Mouse (Mus musculus): ENCODE measurements around the gene Teddm1a.
A peak's percentile ranks its signal among the peaks of the same experiment; 100 is the strongest.
"Not testable (repeated sequence)": the region's sequence is repeated elsewhere in the genome, so short reads cannot be mapped to it uniquely, and the experiment has no call there.

The Teddm1a gene

DNA sequence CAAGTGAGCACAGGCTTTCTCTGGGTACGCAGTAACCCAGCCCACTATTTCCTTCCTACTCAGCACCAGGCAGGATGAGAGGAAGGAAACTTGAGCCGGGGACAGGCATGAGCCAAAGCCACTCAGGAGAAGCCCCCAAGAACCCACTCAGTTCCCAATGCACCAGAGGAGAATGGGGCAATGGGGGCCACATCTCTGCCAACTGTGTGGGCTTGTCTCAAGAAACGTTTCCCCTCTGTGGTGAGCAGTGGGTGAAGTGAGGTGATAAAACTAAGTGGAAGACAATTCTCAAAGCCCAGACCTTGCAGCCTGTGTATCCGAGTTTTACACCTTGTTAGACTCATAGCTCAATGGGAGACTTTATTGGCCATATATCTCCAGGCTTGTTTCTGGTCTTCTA lies at the start of gene Teddm1a:
TSS of gene Teddm1a (plus strand) at position 301 of the 400 bp plus-strand sequence.
- DNase-seq, result no peak

DNA sequence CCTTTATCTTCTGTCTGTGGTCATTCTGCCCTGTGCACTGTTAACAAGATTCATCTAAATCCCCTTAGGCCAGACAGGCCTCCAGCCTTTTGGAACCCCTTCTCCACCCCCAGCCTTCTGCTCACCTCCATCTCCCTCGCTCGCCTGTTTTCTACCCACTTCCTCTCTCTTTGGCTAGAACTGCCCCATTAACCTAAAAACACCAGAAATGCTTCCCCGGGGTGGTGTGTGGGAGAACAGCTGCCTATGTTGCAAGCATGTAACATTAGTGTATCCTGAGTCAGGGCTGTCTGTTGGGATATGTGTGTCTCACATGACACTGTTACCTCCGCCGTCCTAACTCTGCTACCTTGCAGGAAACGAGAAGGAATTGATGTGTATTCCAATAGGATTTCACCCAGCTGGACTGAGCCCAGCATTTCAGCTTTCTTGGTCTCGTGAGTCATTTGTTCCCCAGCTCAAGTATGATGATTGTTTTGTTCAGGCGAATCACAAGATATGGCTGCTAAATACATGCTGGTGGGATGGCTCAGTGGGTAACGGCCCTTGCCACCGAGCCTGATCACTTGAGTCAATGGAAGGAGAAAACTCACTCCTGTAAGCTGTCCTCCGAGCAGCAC lies 49.3 kb upstream of the Teddm1a start:
- DNase-seq, result no peak

DNA sequence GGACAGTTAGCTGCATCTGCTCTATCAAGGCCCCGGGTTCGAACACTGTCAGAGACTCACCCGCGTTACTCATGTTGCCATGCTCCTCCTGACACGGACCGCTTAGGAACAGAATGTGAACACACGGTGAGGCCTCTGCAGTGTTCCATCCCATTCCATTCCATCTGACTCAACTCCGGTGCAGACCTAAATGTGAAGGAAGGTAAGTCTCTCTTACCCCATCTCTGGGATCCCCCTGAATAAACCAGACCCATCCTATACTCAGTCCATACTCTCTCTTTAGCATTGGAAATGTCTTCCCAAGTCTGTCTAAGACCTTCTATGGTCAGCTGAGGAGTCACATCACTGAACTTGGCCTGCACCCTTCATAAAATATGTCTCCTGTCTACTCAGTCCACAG lies 47.5 kb upstream of the Teddm1a start, which contains the start of gene Rgsl1:
TSS of gene Rgsl1 (minus strand) at position 101 of the 400 bp plus-strand sequence.
- DNase-seq, result no peak

DNA sequence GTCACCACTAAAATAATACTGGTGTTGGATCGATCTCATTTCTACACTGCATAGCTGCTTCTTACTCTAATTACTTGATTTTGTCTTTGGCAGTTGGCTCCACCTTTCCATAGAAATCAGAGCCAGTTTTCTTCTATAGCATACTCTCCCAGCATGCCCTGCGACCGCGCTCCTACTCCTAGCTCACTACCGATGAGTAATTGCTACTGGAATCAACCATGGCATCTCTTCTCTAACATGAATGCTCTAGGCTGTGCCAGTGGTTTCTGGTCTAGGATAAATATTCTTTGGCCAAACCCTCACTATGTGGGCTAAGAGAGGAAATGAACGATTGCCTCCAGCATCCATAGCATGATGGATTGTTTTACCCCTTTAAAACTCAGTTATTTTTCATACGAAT lies 45.1 kb upstream of the Teddm1a start:
- no peak for DNase-seq

DNA sequence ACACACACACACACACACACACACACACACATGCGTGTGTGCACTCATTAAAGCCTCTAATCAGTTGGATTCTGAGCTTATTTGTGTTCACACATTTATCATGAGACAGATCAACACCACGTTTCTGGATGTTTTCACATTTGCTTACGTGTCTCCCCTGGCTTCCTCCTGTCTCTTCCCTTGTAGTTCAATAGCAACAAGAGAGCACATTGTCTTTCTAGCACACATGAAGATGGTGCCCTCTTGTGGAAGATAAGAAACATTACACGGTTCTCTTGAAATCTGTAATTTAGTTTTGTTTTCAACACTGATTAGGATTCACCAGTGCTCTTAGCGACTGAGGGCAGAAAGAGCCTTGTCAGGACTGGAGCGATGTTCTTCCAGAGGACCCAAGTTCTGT lies 44.7 kb upstream of the Teddm1a start:
- DNase-seq, result no peak

DNA sequence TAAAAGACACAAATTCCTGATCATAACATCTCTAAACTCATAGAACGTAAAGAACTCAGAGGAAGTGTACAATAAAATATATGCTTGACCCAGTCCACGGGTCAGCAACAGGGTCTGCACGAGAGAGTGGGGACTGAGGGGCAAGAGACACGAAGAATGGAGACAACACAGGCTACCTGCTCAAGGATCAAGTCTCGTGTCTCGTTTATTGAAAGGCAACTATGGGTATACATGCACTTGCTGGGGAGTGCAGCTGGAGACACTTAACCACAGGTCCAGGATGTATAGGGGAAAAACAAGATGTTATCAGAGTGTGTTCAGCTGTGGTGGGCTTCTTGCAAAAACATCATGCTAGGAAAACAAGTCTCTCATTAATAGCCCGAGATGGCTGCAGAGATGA lies 38.8 kb upstream of the Teddm1a start:
- DNase-seq, result not testable (repeated sequence)

DNA sequence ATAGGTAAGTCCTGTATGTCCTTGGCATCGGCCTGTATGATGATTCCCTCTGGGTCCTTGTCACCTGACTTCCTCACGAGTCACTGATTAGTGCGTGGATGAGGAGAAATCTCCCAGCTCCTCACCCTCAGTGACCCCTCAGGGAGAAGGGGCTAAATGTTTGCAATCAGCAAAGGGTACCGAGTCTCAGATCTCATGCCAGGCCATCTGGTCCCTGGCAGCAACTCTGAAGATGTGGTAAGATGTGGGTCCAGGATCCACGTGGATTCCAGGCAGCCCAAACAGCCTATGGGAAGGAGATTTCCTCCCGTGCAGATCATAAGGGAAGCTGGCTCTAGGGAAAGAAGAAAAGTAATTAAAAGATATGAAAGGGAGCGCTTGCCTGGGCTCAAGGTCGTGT lies 35.6 kb upstream of the Teddm1a start:
- DNase-seq, result no peak

DNA sequence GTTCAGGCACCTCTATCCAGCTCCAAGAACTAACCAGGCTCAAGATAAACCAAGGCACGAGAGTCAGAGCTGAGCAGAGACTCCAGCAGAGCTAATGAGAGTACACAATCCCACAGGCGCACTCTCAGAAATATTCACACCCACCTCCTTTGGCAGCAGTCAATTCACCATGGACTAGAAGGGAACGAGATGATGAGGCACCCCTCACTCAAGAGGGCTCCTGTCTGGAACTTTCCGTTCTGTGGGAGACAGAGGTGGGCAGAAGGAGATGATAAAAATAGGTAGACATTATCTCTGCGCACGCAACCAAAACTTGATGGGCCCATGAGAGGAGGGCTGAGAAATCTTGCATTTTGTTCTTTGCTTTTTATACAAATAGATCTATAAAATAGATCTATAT lies 17.5 kb upstream of the Teddm1a start, which contains the start of gene Teddm1b:
TSS of gene Teddm1b (plus strand) at position 301 of the 400 bp plus-strand sequence.
- no peak for DNase-seq

DNA sequence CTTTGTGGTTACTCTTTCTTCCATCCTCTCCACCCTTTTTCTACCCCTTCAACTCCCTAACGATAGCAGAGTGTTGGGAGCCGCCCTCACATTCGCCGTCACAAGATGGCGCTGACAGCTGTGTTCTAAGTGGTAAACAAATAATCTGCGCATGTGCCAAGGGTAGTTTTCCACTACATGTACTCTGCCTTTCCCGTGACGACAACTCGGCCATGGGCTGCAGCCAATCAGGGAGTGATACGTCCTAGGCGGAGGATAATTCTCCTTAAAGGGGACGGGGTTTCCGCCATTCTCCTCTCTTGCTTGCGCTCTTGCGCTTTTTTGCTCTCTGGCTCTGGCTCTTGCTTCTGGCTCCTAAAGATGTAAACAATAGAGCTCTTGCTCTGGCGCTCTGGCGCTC lies 11.2 kb upstream of the Teddm1a start:
- peak in 1 of 2 experiments; percentile 31 for DNase-seq

DNA sequence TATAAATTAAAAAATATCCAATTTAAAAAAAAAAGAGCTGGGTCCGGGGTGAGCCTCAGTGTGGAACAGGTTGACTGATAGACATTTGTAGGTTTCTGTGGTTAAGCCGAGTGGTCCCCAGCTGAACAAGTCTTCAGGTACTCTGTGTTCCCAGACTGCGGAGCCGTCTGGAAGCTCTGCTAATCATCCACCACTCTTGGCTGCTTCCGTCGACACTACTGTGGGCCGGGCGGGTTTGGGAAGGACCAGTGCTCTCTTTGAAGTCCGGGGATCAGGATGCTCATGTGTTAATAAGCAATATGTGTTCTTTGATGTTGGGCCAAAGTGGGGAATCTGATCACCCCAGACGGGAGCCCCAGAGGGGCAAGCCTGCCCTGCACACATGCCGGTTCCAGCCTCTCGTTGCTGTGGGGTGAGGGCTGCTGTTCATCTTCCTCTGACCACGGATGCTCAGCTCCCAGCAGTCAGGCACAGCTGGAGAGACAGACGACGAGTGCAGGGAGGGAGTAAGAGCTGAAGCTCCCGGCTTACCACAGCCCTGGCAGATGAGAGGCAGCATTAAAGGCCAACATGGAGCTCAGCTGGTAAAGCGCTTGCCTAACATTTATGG lies 5.4 kb upstream of the Teddm1a start:
- DNase-seq, result no peak

DNA sequence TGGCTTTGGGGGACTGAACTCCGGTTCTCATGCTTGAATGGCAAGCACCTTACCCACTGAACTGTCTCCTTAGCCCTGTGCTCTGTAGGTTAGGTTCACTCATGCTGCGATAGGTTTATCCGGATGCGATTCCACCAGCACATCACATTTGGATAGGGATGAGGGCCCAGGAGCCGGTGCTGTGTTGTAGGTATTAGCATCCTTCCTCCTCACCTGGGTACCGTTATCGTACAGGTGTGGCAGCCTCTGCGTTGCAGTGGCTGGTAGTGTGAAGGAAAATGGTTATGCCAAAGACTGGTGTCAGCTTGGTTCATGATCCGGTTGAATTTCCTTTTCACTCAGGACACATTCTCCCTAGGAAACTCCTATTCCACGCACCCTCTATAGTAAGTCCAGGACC lies 1.4 kb upstream of the Teddm1a start:
- DNase-seq, result no peak

DNA sequence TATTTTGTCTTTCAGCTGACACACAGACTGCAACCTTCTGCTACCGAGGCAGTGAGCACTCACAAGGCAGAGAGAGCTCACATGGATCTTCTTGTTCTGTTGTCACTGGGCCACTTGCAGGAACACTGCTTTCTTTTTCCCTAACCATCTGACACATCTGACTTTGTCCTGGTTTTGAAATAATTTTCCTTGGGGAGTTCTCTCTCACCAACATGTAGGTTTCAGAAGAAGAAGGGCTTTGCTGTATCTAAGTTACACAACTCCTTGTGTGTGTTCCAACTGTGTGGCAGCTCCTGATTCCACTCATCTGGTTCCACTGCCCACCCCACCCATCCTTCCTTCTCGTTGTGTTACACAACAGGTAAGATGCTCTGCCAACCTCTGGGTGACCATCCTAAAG lies 2.2 kb downstream of the Teddm1a start:
- DNase-seq, result no peak

DNA sequence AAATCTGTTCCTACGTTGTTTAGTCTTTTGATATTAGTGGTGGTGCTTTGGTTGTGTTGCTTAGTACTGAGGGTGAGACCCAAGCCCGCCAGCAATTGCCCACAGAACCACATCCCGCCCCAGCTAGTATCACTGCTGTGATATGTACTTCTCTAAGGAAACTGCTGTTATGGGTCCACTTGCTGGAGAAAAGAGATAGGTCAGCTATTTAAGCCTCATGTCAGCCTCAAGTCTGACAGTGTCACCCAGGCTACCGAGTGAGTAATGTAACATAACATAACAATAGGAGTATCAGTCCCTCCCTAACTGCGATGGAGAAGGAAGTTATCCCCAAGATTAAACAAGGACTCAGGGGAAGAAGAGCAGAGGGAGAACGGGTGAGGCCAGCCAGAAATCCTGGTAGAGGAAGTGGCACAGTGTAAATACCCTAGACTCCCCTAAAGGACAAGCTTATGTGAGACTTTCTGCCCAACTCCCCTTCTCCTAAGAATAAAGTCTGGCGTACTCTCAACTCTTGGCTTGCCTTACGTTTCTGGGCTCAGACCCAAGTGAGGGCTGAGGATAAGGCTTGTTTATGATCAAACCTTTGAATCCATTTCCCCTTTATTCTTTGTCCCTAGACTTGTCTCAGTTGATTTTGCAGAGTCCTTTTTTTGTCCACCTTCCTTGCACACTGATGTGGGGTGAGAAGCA lies 2.8 kb downstream of the Teddm1a start:
- no peak for DNase-seq

DNA sequence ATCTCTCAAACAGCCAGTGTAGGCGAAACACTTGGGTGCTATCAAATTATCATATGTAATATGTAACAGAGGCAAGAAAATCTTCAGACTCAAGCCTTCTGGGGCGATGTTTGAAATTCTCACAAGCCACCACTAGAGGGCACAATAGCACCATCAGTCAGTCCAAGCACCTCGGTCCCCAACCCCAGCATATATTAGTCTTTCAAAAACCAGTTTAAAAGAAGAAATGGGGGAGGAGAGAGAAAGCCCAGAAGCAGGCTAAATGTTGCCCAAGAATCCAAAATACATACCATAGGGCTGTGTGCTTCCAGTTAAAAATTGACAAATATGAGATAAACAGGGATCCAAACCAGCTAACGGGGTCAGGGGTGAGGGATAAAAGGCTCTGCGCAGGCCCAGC lies 3.4 kb downstream of the Teddm1a start:
- DNase-seq, result peak; percentile 62 to 83

DNA sequence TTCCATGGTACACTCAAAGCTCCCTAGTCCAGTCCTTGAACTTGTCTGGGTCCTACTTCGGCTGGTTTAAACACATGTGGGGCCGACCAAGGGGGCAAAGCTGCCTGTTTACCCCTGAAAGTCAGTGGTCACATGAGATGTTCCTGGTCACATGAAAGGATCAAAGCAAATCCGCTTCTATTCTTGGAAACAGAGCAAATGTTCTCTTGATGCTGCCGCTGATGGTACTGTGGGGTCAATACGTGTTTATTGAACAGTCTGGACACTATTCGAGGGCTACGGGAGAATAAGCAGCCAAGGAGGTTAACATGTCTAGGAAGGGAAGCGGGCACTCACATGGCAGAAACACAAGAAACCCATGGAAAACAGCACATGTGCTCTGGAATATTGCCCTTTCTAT lies 5.7 kb downstream of the Teddm1a start:
- no peak for DNase-seq

DNA sequence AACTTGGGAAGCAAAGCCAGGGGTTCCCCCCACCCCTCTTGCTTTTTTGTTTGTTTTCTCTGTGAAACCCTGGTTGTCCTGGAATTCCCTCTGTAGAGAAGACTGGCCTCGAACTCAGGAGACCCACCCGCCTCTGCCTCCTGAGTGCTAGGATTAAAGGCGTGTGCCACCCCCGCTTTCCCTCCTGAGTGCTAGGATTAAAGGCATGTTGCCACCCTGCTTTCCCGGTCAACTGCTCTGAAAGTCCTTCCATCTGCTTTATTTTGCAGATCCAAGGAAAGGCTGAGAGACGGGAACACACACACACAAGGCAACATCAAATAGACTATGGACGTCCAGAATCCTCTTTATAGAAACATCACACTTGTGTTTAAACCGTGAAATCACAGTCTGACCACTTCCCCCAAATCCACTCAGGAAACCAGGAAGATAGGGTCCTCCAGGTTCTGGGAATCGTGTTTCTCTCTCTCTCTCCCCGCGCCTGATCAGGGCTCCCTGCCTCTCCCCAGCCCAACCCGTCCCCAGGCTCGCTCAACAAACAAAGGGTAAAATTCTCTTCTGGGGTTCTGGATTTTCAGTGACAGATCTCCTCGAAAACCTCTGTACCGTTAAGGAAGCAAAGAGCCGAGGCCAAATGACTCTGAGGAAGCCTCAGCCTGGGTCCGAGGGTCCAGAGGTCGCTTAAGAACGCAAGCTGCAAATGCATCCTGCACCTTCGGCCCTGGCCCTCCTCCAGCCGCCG lies 7.6 kb downstream of the Teddm1a start:
- DNase-seq, result no peak

DNA sequence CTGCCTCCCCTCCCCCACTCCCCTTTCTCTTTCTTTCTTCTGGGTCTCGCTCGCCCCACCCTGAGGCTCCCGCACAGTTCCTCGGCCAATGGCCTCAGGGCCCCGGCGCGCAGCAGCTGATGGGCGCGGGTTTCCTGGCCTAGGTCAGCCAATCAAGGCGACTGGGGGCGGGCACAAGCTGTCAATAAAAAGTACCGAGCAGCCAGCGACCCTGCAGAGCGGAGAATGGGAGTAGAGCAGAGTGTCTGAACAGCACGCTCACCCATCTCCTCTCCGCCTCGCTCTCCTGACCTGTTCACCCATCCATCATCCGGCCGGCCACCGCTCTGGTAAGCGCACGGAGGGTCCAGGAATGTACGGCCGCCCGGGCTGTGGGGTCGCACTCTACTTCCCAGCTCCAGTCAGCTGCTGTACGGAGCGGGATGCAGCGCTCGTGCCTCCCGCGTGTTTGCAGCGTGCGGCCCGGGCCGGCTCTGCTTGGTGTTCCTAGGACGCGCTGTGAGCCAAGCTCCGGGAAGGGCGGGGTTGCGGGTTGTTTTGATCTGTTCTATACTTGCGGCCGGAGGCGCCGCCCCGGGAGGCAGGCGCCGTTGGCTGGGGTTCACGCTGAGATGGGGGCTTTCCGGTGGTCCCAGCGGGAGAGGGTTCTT lies 8.3 kb downstream of the Teddm1a start, which contains the start of the genes Glul and Teddm2:
TSS of gene Glul (plus strand) at position 214 of the 650 bp plus-strand sequence.
TSS of gene Teddm2 (minus strand) at position 498 of the 650 bp plus-strand sequence.
- DNase-seq, result peak; percentile 97 to 98

DNA sequence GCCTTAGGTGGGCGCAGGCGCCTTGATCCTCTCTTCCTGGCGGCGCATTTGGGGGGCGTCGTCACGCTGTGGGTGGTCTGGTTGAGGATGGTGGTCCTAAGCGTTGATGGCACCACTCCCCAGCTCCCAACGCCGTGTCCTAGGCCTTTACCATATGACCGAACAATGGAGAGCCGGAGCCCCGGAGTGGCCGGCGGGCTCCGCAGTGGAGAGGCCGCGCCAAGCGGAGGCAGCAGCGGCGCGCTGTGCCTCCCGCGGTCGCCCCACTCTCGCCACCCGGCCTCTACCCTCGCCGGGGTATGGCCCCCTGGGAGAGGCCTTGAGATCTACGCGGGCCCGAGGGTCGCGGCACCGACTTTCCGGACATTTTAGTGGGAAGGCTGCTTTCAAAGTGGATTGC lies 8.8 kb downstream of the Teddm1a start:
- DNase-seq, result no peak

DNA sequence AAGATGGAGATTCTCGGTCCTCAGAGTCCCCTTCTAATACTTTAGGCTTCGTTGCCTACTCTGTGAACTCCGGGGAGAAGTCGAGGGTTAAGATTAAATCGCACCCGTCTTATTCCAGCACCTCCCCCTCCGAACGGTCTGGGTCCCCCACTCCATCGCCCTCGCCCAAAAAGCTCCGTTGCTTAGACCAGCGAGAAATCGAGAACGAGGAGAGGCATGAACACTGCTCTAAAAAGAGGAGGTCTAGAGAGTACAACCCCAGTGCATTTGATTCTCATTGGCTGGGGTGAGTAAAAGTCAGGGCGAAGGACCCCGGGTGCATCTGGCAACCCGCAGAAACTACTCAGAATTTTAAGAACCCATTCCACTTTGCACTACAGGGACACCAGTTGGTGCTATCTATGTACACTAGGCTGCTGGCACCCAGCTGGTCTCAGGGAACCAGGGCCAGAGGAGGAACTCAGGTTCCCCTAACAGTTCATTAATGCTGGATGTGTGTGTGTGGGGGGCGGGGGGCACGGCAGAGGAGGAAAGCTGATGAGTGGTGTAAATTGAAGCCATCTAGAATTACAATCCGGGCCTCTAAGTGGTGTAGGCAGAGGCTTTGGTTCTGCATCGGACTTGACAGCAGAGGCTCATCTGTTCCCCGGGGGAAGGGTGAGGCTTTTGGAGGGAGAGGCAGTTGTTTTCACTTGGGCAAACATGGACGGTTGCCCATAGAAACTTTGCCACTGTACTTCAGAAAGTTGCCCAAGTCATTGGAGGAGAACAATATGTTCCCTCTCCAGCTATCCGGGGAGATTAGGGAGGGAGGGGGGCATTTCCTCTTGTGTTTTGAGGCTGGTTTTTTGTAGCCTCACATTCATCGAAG lies 9.6 kb downstream of the Teddm1a start:
- DNase-seq, result peak; percentile 60 to 68

DNA sequence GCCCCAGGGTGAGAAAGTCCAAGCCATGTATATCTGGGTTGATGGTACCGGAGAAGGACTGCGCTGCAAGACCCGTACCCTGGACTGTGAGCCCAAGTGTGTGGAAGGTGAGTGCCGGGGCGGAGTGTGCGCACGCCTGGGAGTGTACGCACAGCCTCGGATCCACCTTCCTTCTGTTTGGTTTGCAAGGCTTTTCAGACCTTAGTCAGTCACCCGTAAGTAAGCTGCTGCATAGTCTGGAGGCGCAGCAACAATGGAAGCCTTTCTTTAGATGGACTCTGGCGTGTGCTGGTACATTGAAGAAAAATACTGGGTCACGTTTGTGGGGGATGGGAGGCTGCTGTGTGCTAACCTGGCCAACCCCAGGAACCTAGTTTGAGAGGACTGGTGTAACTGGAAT lies 11.5 kb downstream of the Teddm1a start:
- DNase-seq, result no peak

DNA sequence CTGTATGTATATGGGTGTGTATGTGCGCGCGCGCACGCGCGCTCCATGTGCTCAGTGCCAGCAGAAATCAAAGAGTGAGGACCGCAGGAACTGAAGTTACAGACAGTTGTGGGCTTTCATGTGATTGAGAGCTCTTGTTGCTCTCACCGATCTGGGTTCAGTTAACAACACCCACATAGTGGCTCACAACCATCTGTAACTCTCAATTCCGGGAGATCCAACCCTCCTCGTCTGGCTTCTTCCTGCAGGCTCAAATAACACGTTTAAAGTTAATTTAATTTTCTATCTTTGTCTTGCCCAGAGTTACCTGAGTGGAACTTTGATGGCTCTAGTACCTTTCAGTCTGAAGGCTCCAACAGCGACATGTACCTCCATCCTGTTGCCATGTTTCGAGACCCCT lies 12.7 kb downstream of the Teddm1a start:
- DNase-seq, result no peak

DNA sequence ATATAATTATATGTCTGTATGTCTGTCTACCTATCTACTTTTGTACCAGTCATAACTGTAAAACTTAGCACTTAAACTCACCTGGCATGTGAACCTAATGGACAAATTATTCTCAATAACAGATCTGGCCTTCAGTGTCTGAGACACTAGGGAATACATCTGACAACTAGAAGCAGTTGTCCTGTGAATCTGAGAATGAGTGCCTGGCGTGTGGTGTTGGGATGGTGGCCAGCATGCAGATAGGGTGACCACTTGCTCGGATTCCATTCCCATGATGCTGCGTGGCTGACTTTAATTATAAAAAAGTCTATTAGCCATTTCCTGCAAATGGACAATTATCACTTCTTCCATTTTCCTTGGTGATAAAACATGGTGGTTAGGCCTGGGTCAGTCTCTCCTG lies 14.3 kb downstream of the Teddm1a start:
- DNase-seq, result no peak
